16 mouse cellular contexts compared by ENCODE assay signal in genomic region chr2:13530639-13531038, GRCm38 (mm10).
"Had no signal": no experiment of that assay in that cellular context is flagged by ENCODE, and none has a peak within 500 bp of the region (broad histone marks: within the 10 kb centered on the region; RNA-seq: fewer than 3 reads in every experiment).

No protein-coding gene starts in this region.

- DNase-seq: heart, postnatal 10 days; heart, postnatal 14 days; heart, postnatal 36 days; heart, postnatal 4 days; kidney, adult 11 months; kidney, adult 18-20 months; kidney, adult 2 months; kidney, adult 8-10 months; kidney, adult 9 months; kidney, postnatal 10 days; kidney, postnatal 14 days; kidney, postnatal 25 days; kidney, postnatal 36 days; kidney, postnatal 4 days; layer of hippocampus, adult 9-11 months; layer of hippocampus, postnatal 36 days had no signal
